Mouse (Mus musculus): ENCODE measurements at regions not wholly inside any gene's neighbourhood (a gene's known extent, or its start where the extent isn't known, plus 50 kb on each side); places are given as distances from the start of the nearest gene placed in this dataset.

DNA sequence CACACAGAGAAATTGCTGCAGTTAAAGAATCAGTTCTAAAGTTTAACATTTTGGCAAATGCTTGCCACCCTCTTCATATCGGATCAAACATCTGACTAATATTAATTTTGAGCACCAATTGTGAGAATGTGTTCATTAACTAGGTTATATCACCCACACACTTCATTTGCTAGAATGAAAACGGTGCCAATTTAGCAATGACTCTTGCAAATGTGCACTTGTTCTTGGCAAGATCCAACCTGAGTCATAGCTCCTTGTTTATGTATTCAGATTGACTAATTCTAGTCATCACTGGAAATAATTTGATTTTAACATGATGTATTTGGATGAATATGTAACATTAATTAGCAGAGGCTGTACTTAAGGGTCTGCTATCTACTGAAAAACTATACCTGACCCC, 327.8 kb upstream of the Gm21961 start:
- TF ChIP-seq JUND (IDR thresholded peaks at IDR 0.05; ENCODE audit: low read depth, low read length) (no peak), POLR2A (IDR thresholded peaks at IDR 0.05; ENCODE audit: control insufficient read depth in 1 of 2, insufficient read depth in 1 of 2, low read depth in 1 of 2, low read length in 2 of 2, poor library complexity in 1 of 2) (no peak), GABPA (IDR thresholded peaks at IDR 0.05; ENCODE audit: low read depth, low read length) (no peak), CTCF (IDR thresholded peaks at IDR 0.05 in 2 of 3, conservative IDR thresholded peaks at IDR 0.05 in 1 of 3; ENCODE audit: control insufficient read depth in 1 of 3, insufficient read depth in 1 of 3, low read depth in 2 of 3, low read length in 3 of 3, poor library complexity in 1 of 3, severe bottlenecking in 1 of 3) (no peak), HCFC1 (IDR thresholded peaks at IDR 0.05; ENCODE audit: low read depth, low read length) (no peak)
